Mouse (Mus musculus): ENCODE data around the gene Zscan2. TPM values are rescaled to one million over a fixed set of nuclear protein-coding genes. Genes with fewer than 3 reads are reported as not detected.
"Not testable (repeated sequence)": the region's sequence is repeated elsewhere in the genome, so short reads cannot be mapped to it uniquely, and the experiment has no call there.

Zscan2 gene
- polyA plus RNA-seq, 1 experiment from 2014 or later, result 2.3 TPM

GRCm38 (mm10) chr7:80830193-80830803 is 30.4 kb upstream of the Zscan2 start:
- peaks cover 22% of the 10 kb centered on the region for H3K4me1 ChIP-seq (replicated peaks; ENCODE audit: control insufficient read depth, insufficient read depth, low read length)
- ATAC-seq (ENCODE audit: low read depth), result no peak
- no peaks in the 10 kb centered on the region for H3K27me3 ChIP-seq (ENCODE audit: control insufficient read depth, insufficient read depth, low read depth, low read length)
- H3K4me2 ChIP-seq (ENCODE audit: low read depth, low read length), result no peak overlapping the region
- 79% methylated on average over 15 of the region's 15 CpGs for WGBS
- no peaks in the 10 kb centered on the region for H3K36me3 ChIP-seq (ENCODE audit: control insufficient read depth, insufficient read depth, low read length)
- H3K9me3 ChIP-seq (ENCODE audit: control insufficient read depth, low read length), result no peaks in the 10 kb centered on the region
- H3K9ac ChIP-seq (ENCODE audit: low read length), result no peak overlapping the region
- H3K4me3 ChIP-seq (ENCODE audit: low read length), result no peak overlapping the region
- no peak overlapping the region for H3K27ac ChIP-seq (ENCODE audit: low read length)

GRCm38 (mm10) chr7:80832191-80832590 is 28.5 kb upstream of the Zscan2 start:
- no peaks in the 10 kb centered on the region for H3K36me3 ChIP-seq (ENCODE audit: control insufficient read depth, insufficient read depth, low read length)
- H3K27ac ChIP-seq (ENCODE audit: low read length), result 0 out of 2 replicates have a peak overlapping the region, but pooled peaks have one; percentile 19
- ATAC-seq (ENCODE audit: low read depth), result peak; percentile 50
- H3K27me3 ChIP-seq (ENCODE audit: control insufficient read depth, insufficient read depth, low read depth, low read length), result no peaks in the 10 kb centered on the region
- H3K9me3 ChIP-seq (ENCODE audit: control insufficient read depth, low read length), result no peaks in the 10 kb centered on the region
- H3K4me3 ChIP-seq (ENCODE audit: low read length), result no peak overlapping the region
- peaks cover 21% of the 10 kb centered on the region for H3K4me1 ChIP-seq (replicated peaks; ENCODE audit: control insufficient read depth, insufficient read depth, low read length)
- no peak overlapping the region for H3K4me2 ChIP-seq (ENCODE audit: low read depth, low read length)
- WGBS, result 8% methylated on average over 4 of the region's 4 CpGs
- H3K9ac ChIP-seq (ENCODE audit: low read length), result no peak overlapping the region

- not testable (repeated sequence) for H3K9ac ChIP-seq (ENCODE audit: low read length); H3K36me3 ChIP-seq (ENCODE audit: control insufficient read depth, insufficient read depth, low read length); H3K9me3 ChIP-seq (ENCODE audit: control insufficient read depth, low read length); H3K4me3 ChIP-seq (ENCODE audit: low read length); H3K4me2 ChIP-seq (ENCODE audit: low read depth, low read length); H3K27me3 ChIP-seq (ENCODE audit: control insufficient read depth, insufficient read depth, low read depth, low read length)
- WGBS, result 9% methylated on average over 13 of the region's 14 CpGs
- Histone ChIP-seq H3K27ac (ENCODE audit: low read length) (0 out of 2 replicates have a peak overlapping the region, but pooled peaks have one; percentile 0), H3K4me1 (replicated peaks; ENCODE audit: control insufficient read depth, insufficient read depth, low read length) (peaks cover 21% of the 10 kb centered on the region)
- ATAC-seq (ENCODE audit: low read depth), result peak; percentile 80
These were observed 27.6 kb upstream of the Zscan2 start for GRCm38 (mm10) chr7:80832996-80833650.

- Histone ChIP-seq H3K36me3 (ENCODE audit: control insufficient read depth, insufficient read depth, low read length) (no peaks in the 10 kb centered on the region), H3K27me3 (ENCODE audit: control insufficient read depth, insufficient read depth, low read depth, low read length) (no peaks in the 10 kb centered on the region), H3K4me1 (replicated peaks; ENCODE audit: control insufficient read depth, insufficient read depth, low read length) (peaks cover 21% of the 10 kb centered on the region), H3K27ac (ENCODE audit: low read length) (no peak overlapping the region), H3K4me2 (ENCODE audit: low read depth, low read length) (no peak overlapping the region), H3K4me3 (ENCODE audit: low read length) (no peak overlapping the region), H3K9ac (ENCODE audit: low read length) (no peak overlapping the region), H3K9me3 (ENCODE audit: control insufficient read depth, low read length) (no peaks in the 10 kb centered on the region)
- 22% methylated on average over 12 of the region's 12 CpGs for WGBS
- peak; percentile 40; the same call in 1 of the 2 replicates for ATAC-seq (ENCODE audit: low read depth)
These were observed 26.8 kb upstream of the Zscan2 start for GRCm38 (mm10) chr7:80833651-80834532.

- Histone ChIP-seq H3K9ac (ENCODE audit: low read length) (no peak overlapping the region), H3K9me3 (ENCODE audit: control insufficient read depth, low read length) (no peaks in the 10 kb centered on the region), H3K27ac (ENCODE audit: low read length) (peak overlapping the region; percentile 29; the same call in 1 of the 2 replicates), H3K36me3 (ENCODE audit: control insufficient read depth, insufficient read depth, low read length) (no peaks in the 10 kb centered on the region), H3K27me3 (ENCODE audit: control insufficient read depth, insufficient read depth, low read depth, low read length) (no peaks in the 10 kb centered on the region), H3K4me1 (replicated peaks; ENCODE audit: control insufficient read depth, insufficient read depth, low read length) (peaks cover 23% of the 10 kb centered on the region), H3K4me2 (ENCODE audit: low read depth, low read length) (no peak overlapping the region), H3K4me3 (ENCODE audit: low read length) (no peak overlapping the region)
- WGBS, result 52% methylated on average over 4 of the region's 4 CpGs
- no peak for ATAC-seq (ENCODE audit: low read depth)
These were observed 24.6 kb upstream of the Zscan2 start for GRCm38 (mm10) chr7:80835984-80836652.

GRCm38 (mm10) chr7:80837736-80838135 is 23.0 kb upstream of the Zscan2 start:
- H3K27ac ChIP-seq (ENCODE audit: low read length), result no peak overlapping the region
- no peak overlapping the region for H3K4me2 ChIP-seq (ENCODE audit: low read depth, low read length)
- H3K4me1 ChIP-seq (replicated peaks; ENCODE audit: control insufficient read depth, insufficient read depth, low read length), result peaks cover 16% of the 10 kb centered on the region
- no peak overlapping the region for H3K9ac ChIP-seq (ENCODE audit: low read length)
- 32% methylated on average over 9 of the region's 9 CpGs for WGBS
- no peaks in the 10 kb centered on the region for H3K36me3 ChIP-seq (ENCODE audit: control insufficient read depth, insufficient read depth, low read length)
- ATAC-seq (ENCODE audit: low read depth), result no peak
- no peak overlapping the region for H3K4me3 ChIP-seq (ENCODE audit: low read length)
- no peaks in the 10 kb centered on the region for H3K9me3 ChIP-seq (ENCODE audit: control insufficient read depth, low read length)
- H3K27me3 ChIP-seq (ENCODE audit: control insufficient read depth, insufficient read depth, low read depth, low read length), result no peaks in the 10 kb centered on the region

GRCm38 (mm10) chr7:80838247-80838646 is 22.5 kb upstream of the Zscan2 start:
- no peak overlapping the region for H3K27ac ChIP-seq (ENCODE audit: low read length)
- H3K36me3 ChIP-seq (ENCODE audit: control insufficient read depth, insufficient read depth, low read length), result no peaks in the 10 kb centered on the region
- peaks cover 16% of the 10 kb centered on the region for H3K4me1 ChIP-seq (replicated peaks; ENCODE audit: control insufficient read depth, insufficient read depth, low read length)
- H3K9me3 ChIP-seq (ENCODE audit: control insufficient read depth, low read length), result no peaks in the 10 kb centered on the region
- no peak overlapping the region for H3K4me3 ChIP-seq (ENCODE audit: low read length)
- no peaks in the 10 kb centered on the region for H3K27me3 ChIP-seq (ENCODE audit: control insufficient read depth, insufficient read depth, low read depth, low read length)
- no peak for ATAC-seq (ENCODE audit: low read depth)
- H3K4me2 ChIP-seq (ENCODE audit: low read depth, low read length), result no peak overlapping the region
- WGBS, result 40% methylated on average over 7 of the region's 7 CpGs
- no peak overlapping the region for H3K9ac ChIP-seq (ENCODE audit: low read length)

GRCm38 (mm10) chr7:80839755-80840154 is 21.0 kb upstream of the Zscan2 start:
- Histone ChIP-seq H3K27me3 (ENCODE audit: control insufficient read depth, insufficient read depth, low read depth, low read length) (no peaks in the 10 kb centered on the region), H3K36me3 (ENCODE audit: control insufficient read depth, insufficient read depth, low read length) (no peaks in the 10 kb centered on the region)
- no peak for ATAC-seq (ENCODE audit: low read depth)

More at GRCm38 (mm10) chr7:80839755-80840154, 21.0 kb upstream of the Zscan2 start:
- no peak overlapping the region for H3K4me3 ChIP-seq (ENCODE audit: low read length)
- H3K4me1 ChIP-seq (replicated peaks; ENCODE audit: control insufficient read depth, insufficient read depth, low read length), result peaks cover 11% of the 10 kb centered on the region; the same call in 1 of the 2 replicates
- no peak overlapping the region for H3K4me2 ChIP-seq (ENCODE audit: low read depth, low read length)
- H3K9ac ChIP-seq (ENCODE audit: low read length), result no peak overlapping the region
- H3K9me3 ChIP-seq (ENCODE audit: control insufficient read depth, low read length), result no peaks in the 10 kb centered on the region
- no peak overlapping the region for H3K27ac ChIP-seq (ENCODE audit: low read length)

Measured in lung, embryonic 16.5 days (tissue).